Mouse (Mus musculus) spleen, postnatal 10 days (tissue): ENCODE measurements around the gene Duox1.
A peak's percentile ranks its signal among the peaks of the same experiment; 100 is the strongest.

Source experiments
- DNase-seq, 2 experiments: peaks; one replicate each; pipeline ENCODE4 v3.0.0; 2021 to 2022; ENCODE audit warnings: low spot score in 2 of 2

Duox1 gene

GRCm38 (mm10) chr2:122315372-122315771 is at the start of gene Duox1:
Gene Duox1, plus strand, starts transcription at chr2:122315672.
- no peak for DNase-seq

- DNase-seq: no peak
Measured at GRCm38 (mm10) chr2:122266407-122267193, 48.9 kb upstream of the Duox1 start.

- DNase-seq: no peak
Measured at GRCm38 (mm10) chr2:122278769-122279168, 36.7 kb upstream of the Duox1 start.

GRCm38 (mm10) chr2:122284091-122284490 is 31.4 kb upstream of the Duox1 start:
- DNase-seq: no peak

- DNase-seq: no peak
Measured at GRCm38 (mm10) chr2:122286137-122286536, 29.3 kb upstream of the Duox1 start.

DNA sequence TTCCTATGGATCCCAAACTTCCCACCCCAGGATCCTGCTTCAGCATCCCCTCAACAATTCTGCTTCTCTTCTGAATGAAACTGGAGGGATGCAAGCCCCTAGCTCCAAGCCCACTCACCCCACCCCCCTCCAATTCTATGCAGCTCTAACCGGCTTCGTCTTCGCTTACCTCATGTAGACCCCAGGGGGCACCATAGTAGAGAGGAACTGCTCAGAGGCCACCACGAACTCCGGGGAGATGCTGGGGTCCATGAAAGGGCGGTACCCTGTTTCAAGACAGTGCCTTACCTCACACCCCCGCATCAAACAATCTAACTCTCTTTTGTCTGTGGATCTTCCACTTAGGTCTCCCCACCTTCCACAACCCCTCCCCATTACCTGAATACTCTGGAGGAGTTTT is 20.6 kb upstream of the Duox1 start:
- DNase-seq: no peak

DNA sequence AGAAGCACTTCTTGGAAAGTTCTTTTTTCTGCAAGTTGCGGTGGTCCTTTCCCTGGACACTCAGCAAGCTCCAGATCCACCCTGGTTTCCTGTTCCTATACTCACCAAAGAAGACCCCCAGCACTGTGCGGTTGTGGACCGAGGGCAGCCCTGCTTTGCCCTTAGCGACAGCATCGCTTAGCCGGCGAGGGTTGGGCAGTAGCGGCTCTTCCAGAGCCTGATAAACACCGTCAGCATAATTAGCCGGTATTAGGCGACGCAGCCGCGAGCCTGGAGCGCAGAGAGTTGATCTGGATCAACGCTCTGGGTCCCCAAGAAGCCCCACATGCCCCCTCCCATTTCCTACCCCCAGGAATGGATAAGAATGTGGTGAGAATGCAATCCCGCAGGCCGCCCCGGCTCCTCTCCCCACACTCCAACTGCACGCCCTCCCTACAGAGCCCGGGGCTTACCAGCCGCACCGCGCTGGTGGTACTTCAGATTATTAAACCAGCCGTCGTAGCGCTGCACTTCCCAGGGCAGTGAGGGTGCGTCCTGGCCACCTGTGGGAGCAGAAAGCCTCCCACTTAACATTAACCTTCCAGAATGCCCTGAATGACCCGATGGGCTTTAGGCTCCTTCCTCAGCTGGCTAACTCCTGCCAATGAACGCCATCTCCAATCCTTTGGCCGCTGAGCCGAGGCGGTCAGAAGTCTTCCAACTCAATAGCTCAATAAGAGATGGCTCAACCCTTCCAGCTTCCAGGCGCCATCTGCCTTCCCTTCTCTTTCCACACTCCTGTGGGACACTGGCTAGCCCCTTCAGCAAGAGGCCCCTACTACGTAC is 18.0 kb upstream of the Duox1 start:
- no peak for DNase-seq

- no peak for DNase-seq
Measured at GRCm38 (mm10) chr2:122298096-122298499, 17.4 kb upstream of the Duox1 start, which contains the start of gene Duox2. Gene Duox2, minus strand, starts transcription at chr2:122298449.

DNA sequence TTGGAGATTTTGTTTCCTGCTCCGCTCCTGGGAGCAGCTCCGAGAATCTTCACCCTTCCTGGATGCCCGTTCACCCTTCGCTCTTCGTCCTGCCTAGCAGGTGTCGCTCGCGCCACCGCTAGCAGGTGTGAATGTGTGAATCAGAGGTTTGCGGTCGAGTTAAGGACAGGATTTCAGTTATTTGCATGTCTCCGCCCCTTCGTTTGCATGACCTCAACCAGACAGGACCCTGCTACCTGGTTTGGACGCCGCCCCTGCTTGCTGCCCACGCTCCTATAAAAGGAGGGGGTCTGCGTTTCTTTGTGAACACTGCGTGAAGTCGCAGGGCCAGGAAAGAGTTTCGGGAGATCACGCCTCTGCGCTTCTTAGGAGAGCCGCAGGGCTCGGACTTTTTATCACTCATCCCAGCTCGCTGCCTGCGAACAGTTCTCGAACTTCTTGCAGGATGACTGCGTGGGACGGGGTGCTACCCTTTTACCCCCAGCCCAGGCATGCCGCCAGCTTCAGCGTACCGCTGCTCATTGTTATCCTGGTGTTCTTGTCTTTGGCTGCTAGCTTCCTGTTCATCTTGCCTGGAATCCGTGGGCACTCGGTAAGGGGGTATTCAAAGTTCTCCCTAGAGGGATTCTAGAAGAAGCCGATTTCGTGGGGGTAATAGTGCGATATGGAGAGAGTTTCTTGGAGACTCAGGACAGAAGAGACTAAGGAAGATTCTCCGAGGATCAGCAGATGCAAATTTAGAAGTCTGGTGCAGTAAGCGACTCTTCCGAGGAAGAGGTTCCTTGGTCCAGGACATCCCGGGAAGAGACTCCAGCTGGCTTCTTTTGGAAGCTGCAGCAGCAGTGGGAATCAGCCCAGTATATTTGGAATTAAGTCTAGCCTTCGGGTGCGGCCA is 16.6 kb upstream of the Duox1 start, which contains the start of gene Duoxa2:
TSS of gene Duoxa2 (plus strand) at position 305 of the 895 bp plus-strand sequence.
- peak in 1 of 2 experiments; percentile 27 for DNase-seq

DNA sequence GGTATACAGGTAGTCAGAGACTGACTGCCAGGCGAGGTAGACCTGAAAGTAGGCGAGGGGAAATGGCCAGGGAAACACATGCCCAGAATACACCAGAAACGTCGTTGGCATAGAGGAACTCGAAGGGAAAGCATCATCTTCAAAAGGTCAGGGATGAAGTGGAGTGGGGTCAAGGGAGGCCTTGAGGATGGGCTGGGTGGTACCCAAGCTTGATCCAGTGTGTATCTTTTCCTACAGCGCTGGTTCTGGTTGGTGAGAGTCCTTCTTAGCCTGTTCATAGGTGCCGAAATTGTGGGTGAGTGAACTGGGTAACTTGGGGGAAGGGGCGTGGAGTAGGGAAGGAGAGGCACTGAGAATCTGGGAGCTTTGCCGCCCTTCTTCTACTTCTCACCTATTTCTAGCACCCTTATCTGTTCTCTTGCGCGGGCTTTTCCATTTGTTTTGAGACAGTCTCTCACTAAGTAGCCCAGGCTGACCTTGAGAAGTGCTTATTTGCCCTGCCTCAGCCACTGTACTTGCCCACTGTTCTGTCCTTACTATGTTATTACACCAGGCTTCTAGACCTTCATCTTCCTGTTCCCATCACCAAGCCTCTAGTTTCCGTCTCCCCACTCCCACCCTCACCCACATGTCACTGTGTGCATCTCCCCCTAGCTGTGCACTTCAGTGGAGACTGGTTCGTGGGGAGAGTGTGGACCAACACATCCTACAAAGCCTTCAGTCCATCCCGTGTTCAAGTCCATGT is 15.4 kb upstream of the Duox1 start:
- no peak for DNase-seq

GRCm38 (mm10) chr2:122300656-122301020 is 14.8 kb upstream of the Duox1 start:
- DNase-seq: no peak

GRCm38 (mm10) chr2:122301081-122301920 is 14.2 kb upstream of the Duox1 start:
- peak in 1 of 2 experiments; percentile 32 for DNase-seq

GRCm38 (mm10) chr2:122301921-122302573 is 13.4 kb upstream of the Duox1 start:
- no peak for DNase-seq

DNA sequence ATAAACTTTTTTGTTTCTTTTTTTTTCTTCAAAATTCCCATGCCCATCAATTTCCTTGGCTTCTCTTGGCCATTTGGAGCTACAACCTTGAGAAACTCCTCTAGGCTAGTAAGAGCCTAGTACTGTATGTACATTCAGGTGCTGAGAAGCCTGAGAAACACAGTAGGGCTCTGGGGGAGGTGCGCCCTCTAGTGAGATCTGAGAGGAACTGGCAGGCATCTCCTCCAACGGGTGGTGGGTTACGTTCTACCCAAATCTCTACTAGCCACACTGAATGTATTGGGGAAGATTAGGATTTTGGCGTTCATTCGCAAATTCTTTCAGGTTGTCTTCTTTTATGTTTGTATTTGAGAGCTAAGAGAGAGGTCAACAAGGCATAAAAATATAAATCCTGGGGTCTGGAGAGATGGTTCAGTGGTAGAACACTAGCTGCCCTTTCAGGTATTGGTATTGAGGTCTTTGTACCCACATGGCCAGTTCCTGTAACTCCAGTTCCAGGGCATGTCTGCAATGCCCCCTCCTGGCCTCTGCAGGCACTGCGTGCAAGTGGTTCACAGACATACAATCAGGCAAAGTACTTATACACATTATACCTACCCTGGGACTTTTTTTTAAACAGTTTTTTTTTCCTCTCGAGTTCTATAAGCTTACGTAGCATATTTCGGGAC is 12.8 kb upstream of the Duox1 start:
- peak; percentile 31 to 72 for DNase-seq

- no peak for DNase-seq
Measured at GRCm38 (mm10) chr2:122304544-122304943, 10.9 kb upstream of the Duox1 start.

GRCm38 (mm10) chr2:122305097-122305892 is 10.2 kb upstream of the Duox1 start:
- no peak for DNase-seq

- DNase-seq: no peak
Measured at GRCm38 (mm10) chr2:122306184-122306583, 9.3 kb upstream of the Duox1 start.

DNA sequence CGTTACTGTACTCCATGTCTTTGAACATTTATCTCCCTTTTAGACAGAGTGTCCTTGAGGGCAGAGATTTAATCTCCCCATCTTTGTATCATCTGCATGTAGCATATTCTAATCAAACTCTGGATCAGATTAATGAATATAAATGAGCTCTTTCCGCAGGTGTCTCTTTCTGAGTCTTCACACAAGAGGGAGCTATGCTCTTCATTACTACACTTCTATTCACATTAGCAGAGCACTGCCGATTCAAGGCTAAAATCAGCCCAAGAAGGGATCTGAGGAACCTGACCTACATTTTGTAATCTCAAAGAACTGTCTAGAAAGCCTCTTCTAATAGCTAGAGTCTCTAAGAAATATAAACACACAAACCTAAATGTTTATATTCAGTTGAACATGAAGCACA is 5.8 kb upstream of the Duox1 start:
- no peak for DNase-seq
